Comparison of ENCODE assay signal across 8 mouse cellular contexts in genomic region chr1:63730240-63730771, GRCm38 (mm10). TPM values are rescaled to one million over a fixed set of nuclear protein-coding genes. Genes with fewer than 3 reads are reported as not detected.
A peak's percentile ranks its signal among the peaks of the same experiment; 100 is the strongest.
DNase-seq lines count a peak whose midpoint lies in the region; ATAC-seq and TF ChIP-seq lines count a peak whose summit lies in the region.

Mdh1b (minus strand) TSS chr1:63730318.
Fastkd2 (plus strand) TSS chr1:63730614.

- ATAC-seq in cerebellum, adult (ENCODE audit: insufficient number of reproducible peaks, low FRiP score, low TSS enrichment): peak; percentile 91
- ATAC-seq in forebrain, embryonic 13.5 days: peak; percentile 98
- ATAC-seq in liver, postnatal 0 days: peak; percentile 98
- peak; percentile 96 for ATAC-seq in neural tube, embryonic 14.5 days (ENCODE audit: low read depth)

- no peak for TF ChIP-seq RAD21 in CH12.LX (IDR thresholded peaks at IDR 0.05; ENCODE audit: low read depth, low read length)

- WGBS in forebrain, embryonic 13.5 days: under 1% methylated on average over 31 of the region's 31 CpGs
- WGBS in large intestine, adult 2 months: under 1% methylated on average over 31 of the region's 31 CpGs
- WGBS in liver, postnatal 0 days (ENCODE audit: insufficient replicate concordance): under 1% methylated on average over 31 of the region's 31 CpGs
- WGBS in neural tube, embryonic 14.5 days: under 1% methylated on average over 31 of the region's 31 CpGs

- H3K4me1 ChIP-seq in CH12.LX (ENCODE audit: control insufficient read depth in 1 of 2, insufficient read depth in 2 of 2): peaks cover 7 to 30% of the 10 kb centered on the region in 2 experiments; a peak in 3 of 4 replicates
- H3K4me1 ChIP-seq in forebrain, embryonic 13.5 days: peaks cover 26% of the 10 kb centered on the region
- H3K4me1 ChIP-seq in liver, postnatal 0 days (ENCODE audit: insufficient read depth): peaks cover 7% of the 10 kb centered on the region; the same call in 1 of the 2 replicates
- peaks cover 5% of the 10 kb centered on the region for H3K4me1 ChIP-seq in neural tube, embryonic 14.5 days (ENCODE audit: control insufficient read depth, insufficient read depth, low read length)

- peak; percentile 93 for DNase-seq in CH12.LX (ENCODE audit: extremely low read depth)
- peak; percentile 95 to 97 for DNase-seq in heart, postnatal 10 days
- peak; percentile 85 for DNase-seq in large intestine, adult 2 months (ENCODE audit: low read depth, low spot score)
- peak; percentile 87 for DNase-seq in liver, postnatal 0 days
- peak; percentile 86 for DNase-seq in testis, postnatal 10 days (ENCODE audit: low spot score)

- TF ChIP-seq POLR2A in CH12.LX (IDR thresholded peaks at IDR 0.05; ENCODE audit: low read depth, low read length): peak; percentile 75

- peaks cover 23% of the 10 kb centered on the region for H3K79me2 ChIP-seq in CH12.LX (replicated peaks; ENCODE audit: control insufficient read depth, extremely low read depth, insufficient read depth, poor library complexity, severe bottlenecking)

- H3K27me3 ChIP-seq in CH12.LX (replicated peaks): no peaks in the 10 kb centered on the region
- no peaks in the 10 kb centered on the region for H3K27me3 ChIP-seq in forebrain, embryonic 13.5 days
- H3K27me3 ChIP-seq in liver, postnatal 0 days (ENCODE audit: insufficient read depth, low read length): no peaks in the 10 kb centered on the region
- H3K27me3 ChIP-seq in neural tube, embryonic 14.5 days (ENCODE audit: control insufficient read depth, insufficient read depth, low read length): no peaks in the 10 kb centered on the region

- TF ChIP-seq EP300 in CH12.LX (IDR thresholded peaks at IDR 0.05; ENCODE audit: low read length): no peak
- TF ChIP-seq EP300 in liver, postnatal 0 days (IDR thresholded peaks at IDR 0.05; ENCODE audit: low read depth): peak; percentile 57

- intact Hi-C loops in heart, postnatal 10 days (cut with DNase I): no loop called here

- no peak within 1 kb of the TSS for H3K27ac ChIP-seq in CH12.LX (ENCODE audit: insufficient read depth, low read depth)
- no peak within 1 kb of the TSS for H3K27ac ChIP-seq in forebrain, embryonic 13.5 days
- no peak within 1 kb of the TSS for H3K27ac ChIP-seq in liver, postnatal 0 days (ENCODE audit: low read depth)
- no peak within 1 kb of the TSS for H3K27ac ChIP-seq in neural tube, embryonic 14.5 days (ENCODE audit: low read depth, low read length)

- dilution Hi-C loops in CH12.LX (cut with MboI; ENCODE audit: extremely low pct_ligation_motif_present, extremely low pct_unique_long_range_greater_than_20kb, low sequenced_read_pairs): no loop called here

- no peak for TF ChIP-seq CTCF in CH12.LX (conservative IDR thresholded peaks at IDR 0.05 in 1 of 2, IDR thresholded peaks at IDR 0.05 in 1 of 2; ENCODE audit: low read depth in 2 of 2, low read length in 2 of 2)
- TF ChIP-seq CTCF in liver, postnatal 0 days (IDR thresholded peaks at IDR 0.05; ENCODE audit: low read depth): no peak

- H3K4me3 ChIP-seq in CH12.LX (replicated peaks in 1 of 3; ENCODE audit: low read depth in 2 of 3, low read length in 2 of 3, poor library complexity in 1 of 3): peak within 1 kb of the TSS; percentile 80 to 87 (median 83)
- H3K4me3 ChIP-seq in forebrain, embryonic 13.5 days: peak within 1 kb of the TSS; percentile 72
- H3K4me3 ChIP-seq in liver, postnatal 0 days (ENCODE audit: low read depth, low read length): peak within 1 kb of the TSS; percentile 65
- H3K4me3 ChIP-seq in neural tube, embryonic 14.5 days (ENCODE audit: low read depth, low read length): peak within 1 kb of the TSS; percentile 68

- H3K36me3 ChIP-seq in CH12.LX (replicated peaks in 1 of 2; ENCODE audit: control insufficient read depth in 1 of 2, insufficient read depth in 1 of 2, low read length in 1 of 2): peaks cover 6 to 20% of the 10 kb centered on the region in 2 experiments
- H3K36me3 ChIP-seq in forebrain, embryonic 13.5 days (ENCODE audit: poor library complexity, severe bottlenecking): no peaks in the 10 kb centered on the region
- H3K36me3 ChIP-seq in liver, postnatal 0 days (replicated peaks; ENCODE audit: insufficient read depth, low read length): no peaks in the 10 kb centered on the region; the same call in none of the 2 replicates
- no peaks in the 10 kb centered on the region for H3K36me3 ChIP-seq in neural tube, embryonic 14.5 days (ENCODE audit: control insufficient read depth, insufficient read depth, low read length)

- in situ Hi-C loops in CH12.LX (cut with MboI; ENCODE audit: low pct_ligation_motif_present, low pct_unique_long_range_greater_than_20kb, low sequenced_read_pairs): no loop called here

- no peaks in the 10 kb centered on the region for H3K9me3 ChIP-seq in CH12.LX (replicated peaks; ENCODE audit: low read length)
- no peaks in the 10 kb centered on the region for H3K9me3 ChIP-seq in forebrain, embryonic 13.5 days (replicated peaks)
- no peaks in the 10 kb centered on the region for H3K9me3 ChIP-seq in liver, postnatal 0 days (ENCODE audit: low read length)
- H3K9me3 ChIP-seq in neural tube, embryonic 14.5 days (ENCODE audit: control insufficient read depth, low read length): no peaks in the 10 kb centered on the region

- H3K9ac ChIP-seq in CH12.LX (ENCODE audit: insufficient read depth, low read depth): peak within 1 kb of the TSS; percentile 61
- peak within 1 kb of the TSS; percentile 73 for H3K9ac ChIP-seq in forebrain, embryonic 13.5 days
- peak within 1 kb of the TSS; percentile 65 for H3K9ac ChIP-seq in liver, postnatal 0 days (replicated peaks)
- H3K9ac ChIP-seq in neural tube, embryonic 14.5 days (replicated peaks; ENCODE audit: low read depth, low read length): peak within 1 kb of the TSS; percentile 59

- peak within 1 kb of the TSS; percentile 89 for H3K4me2 ChIP-seq in CH12.LX (ENCODE audit: insufficient read depth, low read depth, poor library complexity, severe bottlenecking)
- H3K4me2 ChIP-seq in forebrain, embryonic 13.5 days: peak within 1 kb of the TSS; percentile 66
- H3K4me2 ChIP-seq in liver, postnatal 0 days (ENCODE audit: low read depth, low read length): peak within 1 kb of the TSS; percentile 74
- peak within 1 kb of the TSS; percentile 66 for H3K4me2 ChIP-seq in neural tube, embryonic 14.5 days (ENCODE audit: low read depth, low read length)

TF ChIP-seq in CH12.LX, 34 proteins besides CTCF, POLR2A, EP300 and RAD21 (continues in another document):
- TF ChIP-seq MXI1 (IDR thresholded peaks at IDR 0.05; ENCODE audit: low read depth, low read length) (peak; percentile 99), NELFE (IDR thresholded peaks at IDR 0.05; ENCODE audit: low read depth, low read length) (no peak; the same call in 1 of the 2 replicates), MAZ (IDR thresholded peaks at IDR 0.05; ENCODE audit: low read depth, low read length) (no peak), TCF12 (IDR thresholded peaks at IDR 0.05; ENCODE audit: low read depth, low read length) (peak; percentile 62), ETS1 (conservative IDR thresholded peaks at IDR 0.05; ENCODE audit: low read depth, low read length) (0 out of 2 replicates have a peak, but pooled peaks have one; percentile 21), BHLHE40 (IDR thresholded peaks at IDR 0.05; ENCODE audit: low read depth, low read length) (no peak), TBP (conservative IDR thresholded peaks at IDR 0.05; ENCODE audit: low read depth, low read length) (peak; percentile 78; the same call in 1 of the 2 replicates), MAX (IDR thresholded peaks at IDR 0.05; ENCODE audit: low read length) (peak; percentile 95), MYC (IDR thresholded peaks at IDR 0.05; ENCODE audit: low read depth, low read length) (peak; percentile 97), ZKSCAN1 (IDR thresholded peaks at IDR 0.05; ENCODE audit: borderline replicate concordance, low read depth, low read length) (no peak), GABPA (IDR thresholded peaks at IDR 0.05; ENCODE audit: insufficient replicate concordance, low read depth, low read length) (no peak; the same call in 1 of the 2 replicates), KAT2A (IDR thresholded peaks at IDR 0.05; ENCODE audit: insufficient replicate concordance, low read length) (peak; percentile 91; the same call in 1 of the 2 replicates), MEF2A (IDR thresholded peaks at IDR 0.05; ENCODE audit: borderline replicate concordance, low read depth, low read length) (peak; percentile 39; the same call in 1 of the 2 replicates), ZMIZ1 (IDR thresholded peaks at IDR 0.05; ENCODE audit: low read depth, low read length) (no peak), UBTF (IDR thresholded peaks at IDR 0.05; ENCODE audit: low read depth, low read length) (no peak), RCOR1 (conservative IDR thresholded peaks at IDR 0.05; ENCODE audit: low read depth, low read length) (no peak), JUN (IDR thresholded peaks at IDR 0.05; ENCODE audit: insufficient read depth, low read depth, low read length) (no peak), MAFK (IDR thresholded peaks at IDR 0.05; ENCODE audit: insufficient replicate concordance, low read length) (no peak), SMC3 (IDR thresholded peaks at IDR 0.05; ENCODE audit: low read depth, low read length) (no peak), USF1 (IDR thresholded peaks at IDR 0.05; ENCODE audit: low read depth, low read length) (peak; percentile 16; the same call in 1 of the 2 replicates), CHD2 (IDR thresholded peaks at IDR 0.05; ENCODE audit: low read length) (no peak), PAX5 (IDR thresholded peaks at IDR 0.05; ENCODE audit: low read length) (no peak)

RNA-seq across cellular contexts. Expression of gene Mdh1b, which starts in this region (rescaled TPM):
- 0.13 TPM in 1 of 2 replicates, not detected in the other for total RNA-seq in CH12.LX (2012; rRNA removed)
- total RNA-seq in CH12.LX (2014; rRNA removed): 0.35 and 0.46 TPM in 2 replicates
- polyA plus RNA-seq in CH12.LX (2012; ENCODE audit: insufficient read length, low read depth): 0.19 and 0.49 TPM in 2 replicates
- 0.22 and 0.57 TPM in 2 replicates for polyA plus RNA-seq in forebrain, embryonic 13.5 days (2015; fragmentation: Nextera tagmentation; extraction: Ambion mirVana)
- total RNA-seq in heart, postnatal 10 days (2021): not detected
- not detected in 2 replicates for polyA plus RNA-seq in large intestine, adult 2 months (2012; rRNA removed)
- not detected in 2 replicates for polyA plus RNA-seq in liver, postnatal 0 days (2015; fragmentation: Nextera tagmentation; extraction: Ambion mirVana)
- 0.35 and 0.45 TPM in 2 replicates for polyA plus RNA-seq in neural tube, embryonic 14.5 days (2014; fragmentation: Nextera tagmentation; extraction: Ambion mirVana)

RNA-seq across cellular contexts. Expression of gene Fastkd2, which starts in this region (rescaled TPM):
- total RNA-seq in CH12.LX (2012; rRNA removed) (54.9 and 67.9 TPM in 2 replicates), CH12.LX (2014; rRNA removed) (88.3 and 94.5 TPM in 2 replicates)
- polyA plus RNA-seq in CH12.LX (2012; ENCODE audit: insufficient read length, low read depth): 56.8 and 63.0 TPM in 2 replicates
- 43.3 and 50.8 TPM in 2 replicates for polyA plus RNA-seq in forebrain, embryonic 13.5 days (2015; fragmentation: Nextera tagmentation; extraction: Ambion mirVana)
- 10 to 100 TPM; 25.0 to 25.4 TPM for total RNA-seq in heart, postnatal 10 days (2021)
- 6.0 and 6.1 TPM in 2 replicates for polyA plus RNA-seq in large intestine, adult 2 months (2012; rRNA removed)
- 22.6 and 25.9 TPM in 2 replicates for polyA plus RNA-seq in liver, postnatal 0 days (2015; fragmentation: Nextera tagmentation; extraction: Ambion mirVana)
- polyA plus RNA-seq in neural tube, embryonic 14.5 days (2014; fragmentation: Nextera tagmentation; extraction: Ambion mirVana): 36.7 and 39.0 TPM in 2 replicates
